Mouse (Mus musculus) induced T-regulatory cell, adult 2 months (primary cell): ENCODE measurements around the gene Cdh13.

Experiments used
- DNase-seq: peaks from one replicate; pipeline ENCODE4 v3.0.0-alpha.2; 2012; ENCODE audit warnings: low read depth

The Cdh13 gene

GRCm38 (mm10) chr8:118283600-118284111 is at the start of gene Cdh13:
TSS of gene Cdh13 (plus strand) at chr8:118283733.
- no peak for DNase-seq

GRCm38 (mm10) chr8:118235626-118236025 is 47.9 kb upstream of the Cdh13 start:
- DNase-seq = no peak

- no peak for DNase-seq
Measured at GRCm38 (mm10) chr8:118237150-118237620, 46.3 kb upstream of the Cdh13 start.

GRCm38 (mm10) chr8:118238156-118238555 is 45.4 kb upstream of the Cdh13 start:
- DNase-seq = no peak

GRCm38 (mm10) chr8:118239186-118239585 is 44.3 kb upstream of the Cdh13 start:
- DNase-seq = no peak

- no peak for DNase-seq
Measured at GRCm38 (mm10) chr8:118249319-118249718, 34.2 kb upstream of the Cdh13 start.

- DNase-seq = no peak
Measured at GRCm38 (mm10) chr8:118249923-118250322, 33.6 kb upstream of the Cdh13 start.

- no peak for DNase-seq
Measured at GRCm38 (mm10) chr8:118263117-118263516, 20.4 kb upstream of the Cdh13 start.

- DNase-seq = no peak
Measured at GRCm38 (mm10) chr8:118270751-118271402, 12.7 kb upstream of the Cdh13 start.

GRCm38 (mm10) chr8:118272493-118272892 is 11.0 kb upstream of the Cdh13 start:
- DNase-seq = no peak

GRCm38 (mm10) chr8:118274243-118274642 is 9.3 kb upstream of the Cdh13 start:
- DNase-seq = no peak

GRCm38 (mm10) chr8:118274688-118275087 is 8.8 kb upstream of the Cdh13 start:
- DNase-seq = peak; percentile 1

GRCm38 (mm10) chr8:118284112-118285029 is 838 bp downstream of the Cdh13 start:
- DNase-seq = no peak

- DNase-seq = no peak
Measured at GRCm38 (mm10) chr8:118285596-118286281, 2.2 kb downstream of the Cdh13 start.

- DNase-seq = no peak
Measured at GRCm38 (mm10) chr8:118286282-118287180, 3.0 kb downstream of the Cdh13 start.

GRCm38 (mm10) chr8:118287496-118287895 is 4.0 kb downstream of the Cdh13 start:
- no peak for DNase-seq

GRCm38 (mm10) chr8:118288259-118288952 is 4.9 kb downstream of the Cdh13 start:
- DNase-seq = no peak

- DNase-seq = no peak
Measured at GRCm38 (mm10) chr8:118289091-118289490, 5.6 kb downstream of the Cdh13 start.

GRCm38 (mm10) chr8:118289525-118289924 is 6.0 kb downstream of the Cdh13 start:
- DNase-seq = no peak

GRCm38 (mm10) chr8:118290266-118290665 is 6.7 kb downstream of the Cdh13 start:
- no peak for DNase-seq

- DNase-seq = no peak
Measured at GRCm38 (mm10) chr8:118296477-118296876, 12.9 kb downstream of the Cdh13 start.
